Mouse (Mus musculus) cortical plate, adult 2 months (tissue): ENCODE measurements at regions not wholly inside any gene's neighbourhood (a gene's known extent, or its start where the extent isn't known, plus 50 kb on each side); places are given as distances from the start of the nearest gene placed in this dataset.

Source experiments
- CTCF ChIP-seq: fragments of 200-500 bp; IDR thresholded peaks from 2 replicates; pipeline ENCODE4 v1.5.1; 2011; ENCODE audit warnings: mild to moderate bottlenecking, control low read depth, low read length; ENCODE audit not compliant: insufficient read depth; ENCODE audit errors: extremely low read depth
- POLR2A ChIP-seq: fragments of 200-500 bp; IDR thresholded peaks from 2 replicates; pipeline ENCODE4 v1.6.1; 2011; ENCODE audit warnings: mild to moderate bottlenecking, low read length, control low read depth; ENCODE audit not compliant: insufficient read depth; ENCODE audit errors: extremely low read depth

- no peak for TF ChIP-seq CTCF
- TF ChIP-seq POLR2A = no peak
Measured at GRCm38 (mm10) chr1:92273760-92274159, 78.3 kb upstream of the Hdac4 start.
